Mouse (Mus musculus) CH12.LX (cell line): ENCODE measurements around the gene Ptprg.

Source experiments
- CHD1 ChIP-seq: IDR thresholded peaks from 2 replicates; pipeline ENCODE4 v1.6.1; 2012; ENCODE audit warnings: low read depth, low read length, improper control_type of control experiment, inconsistent platforms
- CTCF ChIP-seq, 2 experiments: IDR thresholded peaks in 1 of 2; conservative IDR thresholded peaks in 1 of 2; 2 replicates each; pipeline ENCODE4 v1.5.1; 2011 to 2012; ENCODE audit warnings: low read depth in 2 of 2, low read length in 2 of 2, improper control_type of control experiment in 1 of 2, inconsistent platforms in 1 of 2, mild to moderate bottlenecking in 1 of 2, moderate library complexity in 1 of 2
- E2F4 ChIP-seq: IDR thresholded peaks from 2 replicates; pipeline ENCODE4 v1.6.1; 2011; ENCODE audit warnings: low read depth, low read length, improper control_type of control experiment; ENCODE audit not compliant: insufficient replicate concordance
- EP300 ChIP-seq: IDR thresholded peaks from 2 replicates; pipeline ENCODE4 v1.6.1; 2011; ENCODE audit warnings: low read length, improper control_type of control experiment
- GABPA ChIP-seq: IDR thresholded peaks from 2 replicates; pipeline ENCODE4 v1.6.1; 2012; ENCODE audit warnings: low read depth, low read length, improper control_type of control experiment, inconsistent platforms; ENCODE audit not compliant: insufficient replicate concordance
- HCFC1 ChIP-seq: IDR thresholded peaks from 2 replicates; pipeline ENCODE4 v1.6.1; 2012; ENCODE audit warnings: low read depth, mild to moderate bottlenecking, inconsistent platforms, low read length, improper control_type of control experiment
- JUN ChIP-seq: IDR thresholded peaks from 2 replicates; pipeline ENCODE4 v1.6.1; 2011; ENCODE audit warnings: low read depth, mild to moderate bottlenecking, low read length, improper control_type of control experiment, moderate library complexity; ENCODE audit not compliant: insufficient read depth
- MAX ChIP-seq: IDR thresholded peaks from 2 replicates; pipeline ENCODE4 v1.6.1; 2011; ENCODE audit warnings: low read length, improper control_type of control experiment
- POLR2A ChIP-seq: IDR thresholded peaks from 2 replicates; pipeline ENCODE4 v1.6.1; 2011; ENCODE audit warnings: low read depth, mild to moderate bottlenecking, improper control_type of control experiment, low read length
- POLR2AphosphoS2 ChIP-seq: IDR thresholded peaks from 2 replicates; pipeline ENCODE4 v1.6.1; 2011; ENCODE audit warnings: low read depth, low read length, improper control_type of control experiment
- RCOR1 ChIP-seq: conservative IDR thresholded peaks from 2 replicates; pipeline ENCODE4 v1.6.1; 2012; ENCODE audit warnings: low read depth, mild to moderate bottlenecking, inconsistent platforms, low read length, improper control_type of control experiment
- TCF12 ChIP-seq: IDR thresholded peaks from 2 replicates; pipeline ENCODE4 v1.6.1; 2014; ENCODE audit warnings: low read depth, mild to moderate bottlenecking, inconsistent platforms, low read length, improper control_type of control experiment
- USF1 ChIP-seq: IDR thresholded peaks from 2 replicates; pipeline ENCODE4 v1.6.1; 2014; ENCODE audit warnings: low read depth, mild to moderate bottlenecking, inconsistent platforms, low read length, improper control_type of control experiment

GRCm38 (mm10) chr14:11564456-11564855 lies 11.1 kb downstream of the Ptprg start:
- TF ChIP-seq HCFC1: no peak
- no peak for TF ChIP-seq POLR2A
- TF ChIP-seq E2F4: no peak
- no peak for TF ChIP-seq CTCF (conservative IDR thresholded peaks at IDR 0.05 in 1 of 2, IDR thresholded peaks at IDR 0.05 in 1 of 2; ENCODE audit: low read depth in 2 of 2, low read length in 2 of 2)
- no peak for TF ChIP-seq CHD1
- no peak for TF ChIP-seq POLR2AphosphoS2
- no peak for TF ChIP-seq GABPA
- no peak for TF ChIP-seq TCF12
- TF ChIP-seq RCOR1: no peak
- TF ChIP-seq JUN: no peak
- TF ChIP-seq USF1: no peak
- no peak for TF ChIP-seq EP300
- no peak for TF ChIP-seq MAX
